Mouse (Mus musculus): ENCODE data around the gene Polr2m. TPM values are rescaled to one million over a fixed set of nuclear protein-coding genes. Genes with fewer than 3 reads are reported as not detected.

Polr2m gene
- polyA plus RNA-seq, 1 experiment from 2014 or later, result 522 TPM

DNA sequence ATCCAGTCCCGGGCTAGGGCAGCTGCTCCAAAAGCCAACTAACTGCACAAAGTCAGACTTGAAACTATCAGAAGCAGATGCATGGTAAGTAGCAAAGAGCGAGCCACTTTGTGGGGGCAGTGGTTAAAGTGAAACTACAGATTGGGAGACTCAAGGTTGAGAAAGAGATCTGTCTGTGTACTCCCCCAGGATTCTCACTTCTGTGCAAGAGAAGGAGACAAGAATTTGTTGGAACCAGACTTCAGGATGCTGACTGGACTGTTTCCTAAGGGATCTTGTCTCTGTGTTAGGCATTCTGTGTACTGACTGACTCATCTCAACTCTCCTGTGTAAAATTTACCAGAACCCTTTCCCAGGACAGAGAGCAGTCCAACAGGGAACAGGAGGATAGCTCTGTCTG, 47.6 kb downstream of the Polr2m start:
- 83% methylated on average over 2 of the region's 2 CpGs for WGBS
- no peak overlapping the region for H3K4me3 ChIP-seq (ENCODE audit: low read depth, low read length)
- H3K9me3 ChIP-seq (replicated peaks; ENCODE audit: control insufficient read depth, low read length), result no peaks in the 10 kb centered on the region
- no peaks in the 10 kb centered on the region for H3K36me3 ChIP-seq (replicated peaks; ENCODE audit: control insufficient read depth, insufficient read depth, low read depth, low read length)
- DNase-seq (ENCODE audit: low spot score), result no peak
- ATAC-seq (replicated peaks; ENCODE audit: insufficient number of reproducible peaks, low FRiP score, low TSS enrichment, low read depth), result no peak
- H3K27me3 ChIP-seq (ENCODE audit: control insufficient read depth, insufficient read depth, low read length), result no peaks in the 10 kb centered on the region
- H3K4me1 ChIP-seq (ENCODE audit: control insufficient read depth, insufficient read depth, low read length), result no peaks in the 10 kb centered on the region
- H3K9ac ChIP-seq (replicated peaks; ENCODE audit: low read length), result no peak overlapping the region
- no peak overlapping the region for H3K4me2 ChIP-seq (ENCODE audit: low read depth, low read length)
- H3K27ac ChIP-seq (replicated peaks; ENCODE audit: low read depth, low read length), result no peak overlapping the region

Other genes with a start within 250 kb of the Polr2m start
- gene Myzap, start 106.4 kb upstream of the Polr2m start, polyA plus RNA-seq (2014; fragmentation: Nextera tagmentation; extraction: Ambion mirVana), result 7.0 and 8.5 TPM in 2 replicates

Measured in embryonic facial prominence, embryonic 11.5 days (tissue).